Mouse (Mus musculus): ENCODE measurements around the gene Phf7.

DNA sequence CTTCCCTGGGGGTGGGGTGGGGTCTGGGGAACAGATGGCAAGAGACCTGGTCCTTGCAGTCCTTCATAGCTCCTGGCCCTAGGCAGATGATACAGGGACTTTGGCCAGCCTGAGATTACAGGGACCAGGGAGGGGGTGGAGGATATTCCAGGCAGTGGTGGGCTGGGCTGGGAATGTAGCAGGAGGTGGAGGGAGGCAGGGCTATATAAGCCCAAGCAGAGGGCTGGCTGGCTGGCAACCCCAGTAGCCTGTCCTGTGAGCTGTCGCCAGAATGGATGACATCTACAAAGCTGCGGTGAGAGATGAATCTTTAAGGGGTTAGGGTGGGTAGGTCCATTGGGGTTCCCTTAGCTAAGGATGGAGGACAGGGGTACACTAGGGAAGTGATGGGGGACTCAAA is 43.0 kb downstream of the Phf7 start, which contains the start of gene Tnnc1:
- no peak for TF ChIP-seq CTCF (IDR thresholded peaks at IDR 0.05; ENCODE audit: extremely low read depth, insufficient read length, insufficient replicate concordance, low read depth, low read length)
- TF ChIP-seq POLR2A (IDR thresholded peaks at IDR 0.05; ENCODE audit: low read depth, low read length) = no peak
